In genomic region chr1:91277480-91277879, GRCm38 (mm10) we compare ENCODE assay signal across 26 mouse cellular contexts. TPM values are rescaled to one million over a fixed set of nuclear protein-coding genes. Genes with fewer than 3 reads are reported as not detected.
"Had no signal": no experiment of that assay in that cellular context is flagged by ENCODE, and none has a peak within 500 bp of the region (broad histone marks: within the 10 kb centered on the region; RNA-seq: fewer than 3 reads in every experiment).

No protein-coding gene starts in this region.

- DNase-seq: forebrain, postnatal 0 days; gastrocnemius, postnatal 14 days; gastrocnemius, postnatal 36 days; heart, adult 18-20 months; heart, postnatal 14 days; heart, postnatal 36 days; kidney, adult 18-20 months; kidney, adult 8-10 months; kidney, postnatal 14 days; kidney, postnatal 36 days; layer of hippocampus, adult 9-11 months; layer of hippocampus, postnatal 36 days; left cerebral cortex, postnatal 4 days; liver had no signal

- ATAC-seq: forebrain, postnatal 0 days; hindbrain, embryonic 16.5 days; intestine, embryonic 16.5 days had no signal

- H3K4me2 ChIP-seq: heart, embryonic 11.5 days; heart, embryonic 13.5 days; heart, embryonic 15.5 days; hindbrain, embryonic 14.5 days; kidney, embryonic 15.5 days; limb, embryonic 12.5 days had no signal

- H3K4me3 ChIP-seq: heart, embryonic 13.5 days; heart, embryonic 15.5 days; kidney, embryonic 15.5 days; limb, embryonic 12.5 days had no signal

- H3K4me1 ChIP-seq: heart, embryonic 15.5 days; kidney, embryonic 15.5 days; limb, embryonic 12.5 days had no signal

- H3K9ac ChIP-seq: forebrain, postnatal 0 days; heart, embryonic 13.5 days; heart, embryonic 15.5 days; hindbrain, embryonic 14.5 days; kidney, embryonic 15.5 days; limb, embryonic 12.5 days; liver, embryonic 14.5 days had no signal

- H3K9me3 ChIP-seq: heart, embryonic 13.5 days; heart, embryonic 15.5 days; kidney, embryonic 15.5 days; limb, embryonic 12.5 days had no signal

- H3K27ac ChIP-seq: heart, embryonic 13.5 days; heart, embryonic 15.5 days; hindbrain, embryonic 14.5 days; kidney, embryonic 15.5 days; kidney, postnatal 0 days; limb, embryonic 12.5 days had no signal

- H3K27me3 ChIP-seq: heart, embryonic 13.5 days; heart, embryonic 15.5 days; kidney, embryonic 15.5 days; limb, embryonic 12.5 days had no signal

RNA-seq across cellular contexts. Expression of gene Espnl, which starts 44.4 kb away (rescaled TPM):
- polyA plus RNA-seq: heart, postnatal 0 days; inflammation-experienced regulatory T-cells, adult 6 months had no signal
